Mouse (Mus musculus): ENCODE results near the gene Crim1. TPM values are rescaled to one million over a fixed set of nuclear protein-coding genes. Genes with fewer than 3 reads are reported as not detected.

The Crim1 gene
- 5.8 TPM in 2 replicates for polyA plus RNA-seq (2014; fragmentation: Nextera tagmentation; extraction: Ambion mirVana)

DNA sequence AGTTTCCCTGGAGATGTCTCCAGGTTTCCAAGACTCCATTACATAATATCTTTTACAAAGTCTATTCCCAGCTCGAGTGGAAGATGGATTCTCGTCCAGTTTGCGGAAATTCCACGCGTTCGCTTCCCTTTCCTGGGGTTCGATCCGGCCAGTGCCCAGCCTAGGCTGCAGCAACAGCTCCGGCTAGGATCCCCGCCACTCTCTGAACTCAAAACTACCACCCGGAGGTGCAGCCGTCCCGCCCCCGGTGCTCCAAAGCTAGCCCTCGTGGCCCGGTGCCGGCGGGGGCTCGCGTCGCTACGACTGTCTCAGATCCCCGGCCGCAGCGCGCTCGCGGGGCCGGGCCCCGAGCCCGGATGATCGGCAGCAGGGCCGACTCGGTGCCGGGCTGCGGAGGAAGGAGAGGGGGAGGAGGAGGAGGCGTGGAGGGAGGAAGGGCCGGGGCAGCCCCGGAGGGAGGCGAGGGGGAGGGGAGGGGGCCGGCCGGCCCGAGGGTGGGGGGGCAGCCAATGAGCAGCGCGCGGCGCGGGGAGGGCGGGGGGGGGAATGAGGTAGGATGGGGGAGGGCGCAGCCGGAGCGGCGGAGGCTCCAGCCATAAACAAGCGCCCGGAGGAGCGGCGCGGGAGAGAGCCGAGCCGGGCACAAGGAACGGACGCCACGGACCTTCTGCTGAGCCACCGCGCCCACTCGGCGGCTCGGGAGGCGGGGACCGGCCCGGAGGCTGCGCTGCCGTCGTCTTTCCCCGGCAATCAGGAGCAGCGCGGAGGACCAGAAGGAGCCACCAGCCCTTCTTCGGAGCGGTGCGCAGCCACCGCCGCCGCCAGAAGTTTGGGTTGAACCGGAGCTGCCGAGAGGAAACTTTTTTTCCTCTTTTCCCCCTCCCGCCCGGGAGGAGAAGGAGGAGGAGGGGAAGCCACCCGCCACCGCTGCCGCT is at the start of gene Crim1:
TSS of gene Crim1 (plus strand) at position 623 of the 935 bp plus-strand sequence.
- DNase-seq (ENCODE audit: low spot score) = peak; percentile 83
- under 1% methylated on average over 55 of the region's 90 CpGs for WGBS
- peak; percentile 87 for ATAC-seq (ENCODE audit: low FRiP score)

DNA sequence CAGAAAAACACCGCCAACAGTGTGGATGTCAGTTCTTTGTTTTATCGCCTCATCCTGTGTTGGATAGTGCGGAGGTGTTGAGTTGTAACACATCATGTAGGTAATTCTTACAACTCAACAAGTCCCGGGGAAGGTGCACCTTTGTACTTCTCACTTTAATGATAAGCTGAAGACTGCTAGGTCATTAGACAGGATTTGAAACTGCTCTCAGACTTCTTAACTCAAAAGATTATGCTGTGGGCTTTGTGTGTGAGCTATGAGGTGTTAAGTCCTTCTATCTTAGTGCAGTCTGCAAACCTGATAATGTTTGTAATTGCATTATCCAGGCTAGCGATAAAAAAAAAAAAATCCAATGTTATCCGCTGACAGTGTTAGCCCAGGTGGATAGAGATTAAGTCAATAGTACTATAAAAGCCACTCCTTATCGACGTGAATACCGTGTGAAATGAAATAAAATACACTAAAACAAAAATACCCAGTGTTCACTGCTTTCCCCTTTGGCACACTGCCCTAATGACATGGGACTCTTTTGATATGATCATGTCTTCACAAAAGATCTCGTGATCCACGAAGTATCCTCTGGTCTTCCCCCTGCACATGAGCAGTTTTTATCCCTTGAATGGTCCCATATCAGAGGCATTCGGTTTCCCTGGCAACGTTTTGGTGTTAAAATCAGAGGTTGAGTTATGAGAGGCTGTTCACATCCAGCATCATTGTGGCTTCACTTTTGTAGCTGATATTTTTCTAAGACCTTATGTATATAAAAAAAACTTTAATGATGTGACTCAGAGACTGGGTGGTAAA is 48.4 kb upstream of the Crim1 start:
- 88% methylated on average over 13 of the region's 13 CpGs for WGBS

More for the DNA sequence above, at the start of gene Crim1:
- Histone ChIP-seq H3K4me2 (replicated peaks; ENCODE audit: low read depth, low read length) (peak within 1 kb of the TSS; percentile 100), H3K4me3 (ENCODE audit: low read depth, low read length) (peak within 1 kb of the TSS; percentile 81), H3K4me1 (replicated peaks; ENCODE audit: control insufficient read depth, insufficient read depth, low read length) (no peaks in the 10 kb centered on the region), H3K27ac (ENCODE audit: low read depth, low read length) (peak within 1 kb of the TSS; percentile 90), H3K36me3 (ENCODE audit: control insufficient read depth, insufficient read depth, low read length) (no peaks in the 10 kb centered on the region), H3K27me3 (ENCODE audit: control insufficient read depth, insufficient read depth, low read length) (0 out of 2 replicates have a peak, but pooled peaks cover 2% of the 10 kb centered on the region), H3K9ac (ENCODE audit: low read depth, low read length) (peak within 1 kb of the TSS; percentile 86), H3K9me3 (ENCODE audit: control insufficient read depth, low read length) (no peaks in the 10 kb centered on the region)

DNA sequence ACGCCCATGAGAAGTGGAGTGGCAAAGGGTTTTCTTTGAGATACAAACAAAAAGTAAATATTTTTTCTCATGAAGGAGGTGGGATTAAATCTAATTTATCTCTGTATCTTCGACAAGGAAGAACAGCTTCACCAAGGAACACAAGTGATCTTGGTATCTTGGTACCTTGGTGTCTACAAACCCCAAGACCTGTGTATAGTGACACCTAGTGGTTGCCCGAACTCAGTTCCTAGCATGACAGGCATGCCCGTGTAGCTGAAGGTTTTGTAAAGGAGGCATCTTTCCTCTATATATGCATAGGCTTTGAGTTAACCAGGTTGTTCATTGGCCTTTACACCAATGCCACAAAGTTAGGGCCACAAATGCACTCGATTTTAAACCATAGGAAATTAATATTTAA is 36.8 kb upstream of the Crim1 start:
- Histone ChIP-seq H3K9me3 (ENCODE audit: control insufficient read depth, low read length) (no peaks in the 10 kb centered on the region), H3K4me3 (ENCODE audit: low read depth, low read length) (no peak overlapping the region), H3K27ac (ENCODE audit: low read depth, low read length) (no peak overlapping the region), H3K4me2 (replicated peaks; ENCODE audit: low read depth, low read length) (no peak overlapping the region), H3K27me3 (ENCODE audit: control insufficient read depth, insufficient read depth, low read length) (no peaks in the 10 kb centered on the region), H3K9ac (ENCODE audit: low read depth, low read length) (no peak overlapping the region), H3K36me3 (ENCODE audit: control insufficient read depth, insufficient read depth, low read length) (no peaks in the 10 kb centered on the region), H3K4me1 (replicated peaks; ENCODE audit: control insufficient read depth, insufficient read depth, low read length) (no peaks in the 10 kb centered on the region)
- ATAC-seq (ENCODE audit: low FRiP score) = peak; percentile 61; the same call in 1 of the 2 replicates
- peak; percentile 72 for DNase-seq (ENCODE audit: low spot score)
- 28% methylated on average over 5 of the region's 5 CpGs for WGBS

More for the DNA sequence above, 48.4 kb upstream of the Crim1 start:
- Histone ChIP-seq H3K4me3 (ENCODE audit: low read depth, low read length) (no peak overlapping the region), H3K4me2 (replicated peaks; ENCODE audit: low read depth, low read length) (no peak overlapping the region), H3K4me1 (replicated peaks; ENCODE audit: control insufficient read depth, insufficient read depth, low read length) (no peaks in the 10 kb centered on the region), H3K27me3 (ENCODE audit: control insufficient read depth, insufficient read depth, low read length) (no peaks in the 10 kb centered on the region), H3K27ac (ENCODE audit: low read depth, low read length) (no peak overlapping the region), H3K9ac (ENCODE audit: low read depth, low read length) (no peak overlapping the region), H3K36me3 (ENCODE audit: control insufficient read depth, insufficient read depth, low read length) (no peaks in the 10 kb centered on the region), H3K9me3 (ENCODE audit: control insufficient read depth, low read length) (no peaks in the 10 kb centered on the region)
- DNase-seq (ENCODE audit: low spot score) (no peak), ATAC-seq (ENCODE audit: low FRiP score) (no peak)

DNA sequence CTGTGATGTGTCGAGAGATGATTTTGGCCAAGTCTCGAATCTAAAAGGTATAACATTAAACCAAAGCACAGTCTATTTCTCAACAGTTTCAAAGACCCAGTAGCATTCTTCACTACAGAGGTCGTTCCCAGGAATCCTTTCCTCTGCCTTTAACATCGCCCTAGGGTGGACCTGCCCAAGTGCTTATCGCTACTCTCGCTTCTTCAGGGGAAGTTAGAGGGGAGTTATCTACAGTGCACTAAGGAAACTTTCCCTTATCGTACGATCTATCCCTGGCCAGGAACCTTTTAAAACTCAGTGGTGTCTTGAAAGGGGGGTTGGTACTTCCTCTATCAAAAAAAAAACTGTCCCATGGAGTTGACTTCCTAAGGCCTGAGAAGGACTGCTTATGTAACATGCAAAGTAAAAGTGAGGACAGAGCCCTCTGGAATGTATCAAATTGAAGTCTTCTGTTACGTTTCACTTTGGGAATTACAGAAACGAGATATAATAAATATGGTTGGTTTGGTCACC is 36.3 kb upstream of the Crim1 start:
- DNase-seq (ENCODE audit: low spot score) = no peak
- no peak overlapping the region for H3K27ac ChIP-seq (ENCODE audit: low read depth, low read length)
- H3K27me3 ChIP-seq (ENCODE audit: control insufficient read depth, insufficient read depth, low read length) = no peaks in the 10 kb centered on the region
- no peaks in the 10 kb centered on the region for H3K4me1 ChIP-seq (replicated peaks; ENCODE audit: control insufficient read depth, insufficient read depth, low read length)
- no peak overlapping the region for H3K4me3 ChIP-seq (ENCODE audit: low read depth, low read length)
- H3K36me3 ChIP-seq (ENCODE audit: control insufficient read depth, insufficient read depth, low read length) = no peaks in the 10 kb centered on the region
- ATAC-seq (ENCODE audit: low FRiP score) = no peak
- no peaks in the 10 kb centered on the region for H3K9me3 ChIP-seq (ENCODE audit: control insufficient read depth, low read length)
- 87% methylated on average over 10 of the region's 10 CpGs for WGBS
- H3K9ac ChIP-seq (ENCODE audit: low read depth, low read length) = no peak overlapping the region
- no peak overlapping the region for H3K4me2 ChIP-seq (replicated peaks; ENCODE audit: low read depth, low read length)

DNA sequence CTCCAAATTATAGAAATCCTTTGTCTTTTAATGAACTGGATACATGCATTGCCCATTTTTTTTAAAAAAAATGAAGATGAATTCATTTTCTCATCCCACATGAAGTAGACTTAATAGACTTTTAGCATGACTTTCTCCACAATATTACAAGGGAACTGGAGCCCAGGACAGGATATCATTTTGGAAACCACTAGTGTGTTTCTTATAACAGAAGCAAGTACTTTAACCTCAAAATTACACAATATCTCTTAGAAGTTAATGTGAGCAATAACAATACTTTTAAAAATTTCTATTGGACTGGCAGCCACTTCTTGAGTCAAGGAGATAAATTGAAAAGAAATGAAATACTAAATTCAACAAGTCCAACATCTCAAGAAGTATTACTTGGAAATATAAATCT is 34.2 kb upstream of the Crim1 start:
- H3K9ac ChIP-seq (ENCODE audit: low read depth, low read length) = no peak overlapping the region
- H3K36me3 ChIP-seq (ENCODE audit: control insufficient read depth, insufficient read depth, low read length) = no peaks in the 10 kb centered on the region
- H3K27ac ChIP-seq (ENCODE audit: low read depth, low read length) = no peak overlapping the region
- H3K9me3 ChIP-seq (ENCODE audit: control insufficient read depth, low read length) = no peaks in the 10 kb centered on the region
- H3K4me3 ChIP-seq (ENCODE audit: low read depth, low read length) = no peak overlapping the region
- DNase-seq (ENCODE audit: low spot score) (no peak), ATAC-seq (ENCODE audit: low FRiP score) (no peak)
- H3K27me3 ChIP-seq (ENCODE audit: control insufficient read depth, insufficient read depth, low read length) = no peaks in the 10 kb centered on the region
- no peak overlapping the region for H3K4me2 ChIP-seq (replicated peaks; ENCODE audit: low read depth, low read length)
- H3K4me1 ChIP-seq (replicated peaks; ENCODE audit: control insufficient read depth, insufficient read depth, low read length) = no peaks in the 10 kb centered on the region

DNA sequence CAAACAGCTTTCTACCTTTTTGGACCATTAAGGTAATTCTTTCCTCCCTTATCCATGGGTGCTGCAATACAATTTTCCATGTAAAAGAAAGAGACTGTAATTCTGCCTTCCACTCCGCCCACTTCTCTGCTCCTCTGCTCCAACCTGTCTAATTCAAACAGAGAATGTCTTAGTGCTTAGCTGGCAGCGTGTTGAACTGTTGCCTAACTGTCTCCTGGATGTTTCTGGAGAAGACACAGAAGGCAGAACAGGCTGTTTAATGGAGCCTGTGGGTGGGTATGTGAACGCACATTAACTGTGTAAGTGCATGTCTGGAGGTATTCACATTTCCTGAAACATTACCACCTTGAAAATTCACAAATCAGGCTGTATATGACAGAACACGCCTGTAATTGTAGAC is 33.5 kb upstream of the Crim1 start:
- Histone ChIP-seq H3K27me3 (ENCODE audit: control insufficient read depth, insufficient read depth, low read length) (no peaks in the 10 kb centered on the region), H3K9ac (ENCODE audit: low read depth, low read length) (no peak overlapping the region), H3K4me3 (ENCODE audit: low read depth, low read length) (no peak overlapping the region), H3K4me1 (replicated peaks; ENCODE audit: control insufficient read depth, insufficient read depth, low read length) (no peaks in the 10 kb centered on the region), H3K27ac (ENCODE audit: low read depth, low read length) (no peak overlapping the region), H3K36me3 (ENCODE audit: control insufficient read depth, insufficient read depth, low read length) (no peaks in the 10 kb centered on the region), H3K9me3 (ENCODE audit: control insufficient read depth, low read length) (no peaks in the 10 kb centered on the region), H3K4me2 (replicated peaks; ENCODE audit: low read depth, low read length) (no peak overlapping the region)
- WGBS = 85% methylated on average over 4 of the region's 4 CpGs
- DNase-seq (ENCODE audit: low spot score) (no peak), ATAC-seq (ENCODE audit: low FRiP score) (no peak)

DNA sequence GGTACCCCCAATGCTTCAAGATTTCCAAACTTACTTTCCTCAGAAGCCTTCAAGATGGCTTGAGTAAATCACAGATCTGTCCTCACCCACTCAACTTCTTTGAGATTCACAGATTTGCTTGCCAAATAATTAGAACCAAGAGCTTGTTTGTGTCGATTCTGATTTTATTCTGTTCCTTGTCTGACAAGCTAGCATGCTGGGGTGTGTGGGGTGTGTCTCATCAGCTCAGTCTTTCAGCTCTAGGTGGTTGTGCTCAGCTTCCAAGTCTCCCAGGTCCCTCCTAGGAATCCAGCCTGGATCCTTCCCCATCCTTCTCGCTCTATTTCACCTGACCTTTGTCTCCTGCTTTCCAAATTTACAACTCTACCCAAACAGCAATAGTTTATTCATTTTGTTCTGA is 27.7 kb upstream of the Crim1 start:
- Histone ChIP-seq H3K4me2 (replicated peaks; ENCODE audit: low read depth, low read length) (no peak overlapping the region), H3K27me3 (ENCODE audit: control insufficient read depth, insufficient read depth, low read length) (no peaks in the 10 kb centered on the region), H3K27ac (ENCODE audit: low read depth, low read length) (no peak overlapping the region), H3K4me3 (ENCODE audit: low read depth, low read length) (no peak overlapping the region), H3K4me1 (replicated peaks; ENCODE audit: control insufficient read depth, insufficient read depth, low read length) (no peaks in the 10 kb centered on the region), H3K9ac (ENCODE audit: low read depth, low read length) (no peak overlapping the region), H3K9me3 (ENCODE audit: control insufficient read depth, low read length) (no peaks in the 10 kb centered on the region), H3K36me3 (ENCODE audit: control insufficient read depth, insufficient read depth, low read length) (no peaks in the 10 kb centered on the region)
- DNase-seq (ENCODE audit: low spot score) (no peak), ATAC-seq (ENCODE audit: low FRiP score) (no peak)
- WGBS = 79% methylated on average over 2 of the region's 2 CpGs

DNA sequence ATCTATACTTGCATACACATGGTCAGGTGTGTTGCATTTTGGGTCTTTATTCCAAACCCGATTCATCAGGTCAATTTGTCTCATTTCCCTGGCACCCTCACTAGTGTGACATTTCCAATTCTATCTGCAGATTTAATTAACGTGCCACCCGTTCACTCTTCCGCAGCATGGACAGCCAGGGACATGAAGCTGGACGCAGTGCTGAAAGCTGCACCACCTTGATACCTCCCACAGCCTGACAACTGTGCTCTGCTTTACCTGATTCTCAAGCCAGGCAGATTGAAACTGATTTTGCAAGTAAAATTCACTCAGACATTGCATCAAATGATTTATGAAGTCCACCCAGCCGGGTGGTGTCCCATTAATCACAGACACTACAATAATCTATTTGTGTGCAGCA is 19.3 kb upstream of the Crim1 start:
- DNase-seq (ENCODE audit: low spot score) = no peak
- Histone ChIP-seq H3K9ac (ENCODE audit: low read depth, low read length) (no peak overlapping the region), H3K27ac (ENCODE audit: low read depth, low read length) (no peak overlapping the region), H3K36me3 (ENCODE audit: control insufficient read depth, insufficient read depth, low read length) (no peaks in the 10 kb centered on the region), H3K4me3 (ENCODE audit: low read depth, low read length) (no peak overlapping the region), H3K27me3 (ENCODE audit: control insufficient read depth, insufficient read depth, low read length) (no peaks in the 10 kb centered on the region), H3K4me2 (replicated peaks; ENCODE audit: low read depth, low read length) (no peak overlapping the region), H3K4me1 (replicated peaks; ENCODE audit: control insufficient read depth, insufficient read depth, low read length) (no peaks in the 10 kb centered on the region), H3K9me3 (ENCODE audit: control insufficient read depth, low read length) (no peaks in the 10 kb centered on the region)
- no peak for ATAC-seq (ENCODE audit: low FRiP score)
- 86% methylated on average over 6 of the region's 6 CpGs for WGBS
